Mouse (Mus musculus) urinary bladder, postnatal 4 days (tissue): ENCODE data around the gene Snrnp70.

Experiments
- DNase-seq, 2 experiments: peaks; one replicate each; pipeline ENCODE4 v3.0.0; 2021 to 2022; ENCODE audit warnings: low spot score in 2 of 2

Gene Snrnp70

DNA sequence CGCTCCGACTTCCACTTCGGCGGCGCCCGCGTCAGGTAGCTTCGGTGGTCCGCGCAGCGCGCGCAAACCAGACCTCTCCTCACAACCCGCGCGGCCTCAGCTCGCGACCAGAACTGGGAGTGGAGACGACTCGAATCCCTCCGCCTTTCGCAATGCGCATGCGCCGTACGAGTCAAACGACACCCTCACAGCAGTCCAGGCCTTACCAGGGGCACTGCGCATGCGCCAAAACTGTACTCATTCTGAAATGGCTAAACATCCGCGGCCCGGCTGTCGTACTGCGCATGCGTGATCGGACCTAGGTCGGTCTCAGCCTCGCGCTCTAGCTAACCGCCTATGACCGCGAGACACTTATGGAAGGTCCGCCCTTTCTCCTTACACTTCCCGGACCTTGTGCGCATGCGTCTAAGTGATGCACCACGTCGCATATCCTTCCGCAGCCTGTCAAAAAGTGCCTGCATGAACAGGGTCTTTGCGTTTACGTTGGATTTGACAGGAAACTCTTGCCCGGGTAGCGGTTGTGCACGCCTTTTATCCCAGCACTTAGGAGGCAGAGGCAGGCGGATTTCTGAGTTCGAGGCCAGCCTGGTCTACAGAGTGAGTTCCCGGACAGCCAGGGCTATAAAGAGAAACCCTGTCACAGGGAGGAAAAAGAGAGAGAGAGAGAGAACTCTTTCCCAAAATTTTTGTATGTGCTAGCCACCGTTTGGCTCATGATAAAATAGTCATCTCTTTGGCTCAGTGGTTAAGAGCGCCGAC is at the start of gene Snrnp70:
Gene Snrnp70, minus strand, starts transcription at position 165 of the 759 bp plus-strand sequence.
- peak; percentile 100 for DNase-seq

DNA sequence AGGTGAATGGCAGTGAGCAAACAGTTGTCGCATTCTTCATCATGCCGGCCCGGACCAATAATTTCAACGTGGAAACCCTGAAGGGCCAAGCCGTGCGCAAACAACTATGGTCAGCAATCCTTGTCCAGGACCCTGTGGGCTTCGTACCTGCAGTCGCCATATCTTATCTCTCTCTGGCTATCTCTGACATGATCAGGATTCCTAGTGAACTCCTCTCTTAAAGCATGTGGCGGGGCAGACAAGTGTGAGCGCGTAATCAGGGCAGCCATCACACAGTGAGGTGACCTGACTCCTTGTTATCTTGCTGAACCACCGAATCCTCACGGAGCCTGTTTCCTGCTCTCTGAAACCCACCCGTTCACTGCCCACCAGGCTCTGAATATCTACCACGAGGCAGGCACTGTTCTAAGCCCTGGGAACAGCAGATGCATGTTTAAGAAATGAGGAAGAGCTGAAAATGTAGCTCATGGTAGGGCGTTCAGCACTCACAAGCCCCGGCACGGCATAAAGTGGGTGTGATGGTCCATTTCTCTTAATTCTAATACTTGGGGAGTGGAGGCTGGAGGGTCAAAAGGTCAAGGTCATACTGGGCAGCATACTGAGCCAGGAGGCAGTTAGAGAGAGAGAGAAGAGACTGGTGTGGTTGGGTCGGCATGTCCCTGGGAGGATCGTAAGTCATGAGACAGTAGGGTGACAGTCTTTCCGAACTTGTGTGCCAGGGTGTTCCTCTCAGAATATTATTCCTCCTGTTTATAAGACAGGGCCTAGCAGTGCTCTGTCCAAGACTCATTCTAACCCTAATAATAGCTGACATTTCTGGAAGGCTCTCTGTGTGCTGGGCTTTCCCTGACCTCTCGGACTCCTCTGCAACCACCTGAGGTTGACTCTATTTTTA is 48.2 kb upstream of the Snrnp70 start:
- no peak for DNase-seq

- DNase-seq, result no peak
Measured at GRCm38 (mm10) chr7:45437521-45438276, 42.2 kb upstream of the Snrnp70 start, which contains the start of gene Ruvbl2. Ruvbl2 (minus strand) TSS chr7:45438096.

- no peak for DNase-seq
Measured at GRCm38 (mm10) chr7:45437046-45437445, 41.5 kb upstream of the Snrnp70 start.

- DNase-seq, result no peak
Measured at GRCm38 (mm10) chr7:45436444-45436843, 40.9 kb upstream of the Snrnp70 start.

GRCm38 (mm10) chr7:45435038-45435437 is 39.5 kb upstream of the Snrnp70 start:
- no peak for DNase-seq

- DNase-seq, result peak; percentile 100
Measured at GRCm38 (mm10) chr7:45434203-45435015, 38.9 kb upstream of the Snrnp70 start, which contains the start of gene Gys1. Gys1 (plus strand) TSS chr7:45434844.

DNA sequence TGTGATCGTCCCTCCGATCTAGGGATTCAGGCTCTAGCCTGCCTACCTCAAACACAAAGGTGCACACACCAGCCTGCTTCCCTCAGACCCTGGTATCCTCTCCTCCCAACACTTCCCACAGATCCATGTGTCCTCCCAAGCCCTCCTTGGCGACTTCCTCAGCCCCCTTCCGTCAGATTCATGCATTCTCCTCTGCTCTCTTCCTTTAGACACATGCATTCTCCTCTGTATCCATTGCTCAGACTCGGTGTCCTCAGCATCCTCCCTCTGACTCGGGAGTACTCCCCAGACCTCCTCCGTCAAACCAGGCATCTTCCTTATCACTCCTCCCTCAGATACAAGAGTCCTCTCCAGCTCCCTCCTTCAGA is 38.3 kb upstream of the Snrnp70 start:
- DNase-seq, result no peak

- no peak for DNase-seq
Measured at GRCm38 (mm10) chr7:45426556-45426955, 31.0 kb upstream of the Snrnp70 start.

DNA sequence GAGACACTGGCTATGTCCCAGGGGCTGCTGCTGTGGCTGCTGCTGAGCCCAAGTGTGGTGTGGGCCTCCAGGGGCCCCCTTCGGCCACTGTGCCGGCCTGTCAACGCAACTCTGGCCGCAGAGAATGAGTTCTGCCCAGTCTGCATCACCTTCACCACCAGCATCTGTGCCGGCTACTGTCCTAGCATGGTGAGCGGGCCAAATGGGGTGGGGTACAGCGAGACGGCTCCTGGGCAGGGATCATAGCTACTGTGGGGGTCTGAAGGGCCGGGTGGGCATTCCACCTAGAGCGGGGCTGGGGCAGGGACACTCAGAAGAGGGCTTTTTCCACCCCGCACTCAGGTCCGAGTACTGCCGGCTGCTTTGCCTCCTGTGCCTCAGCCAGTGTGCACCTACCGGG is 25.7 kb upstream of the Snrnp70 start:
- peak in 1 of 2 experiments; percentile 58 for DNase-seq

DNA sequence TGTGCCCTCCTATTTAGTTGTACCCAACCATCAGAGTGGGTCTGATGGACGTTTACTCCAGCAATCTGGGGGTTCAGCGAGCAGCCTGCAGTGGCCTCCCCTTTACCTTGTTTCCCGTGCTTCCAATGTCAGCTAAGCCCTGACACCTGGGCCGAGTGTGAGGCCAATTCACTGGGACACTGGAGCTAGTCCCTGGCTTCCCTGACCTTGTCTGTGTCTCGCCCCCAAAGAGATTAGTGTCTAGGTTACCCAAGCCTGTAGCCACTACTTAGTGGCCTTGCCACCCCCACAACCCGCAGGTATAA is 25.0 kb upstream of the Snrnp70 start, which contains the start of gene Lhb:
Gene Lhb, plus strand, starts transcription at position 206 of the 305 bp plus-strand sequence.
- DNase-seq, result peak in 1 of 2 experiments; percentile 49

- no peak for DNase-seq
Measured at GRCm38 (mm10) chr7:45419859-45420614, 24.5 kb upstream of the Snrnp70 start.

GRCm38 (mm10) chr7:45417962-45418492 is 22.5 kb upstream of the Snrnp70 start:
- peak in 1 of 2 experiments; percentile 50 for DNase-seq

- peak in 1 of 2 experiments; percentile 56 for DNase-seq
Measured at GRCm38 (mm10) chr7:45415636-45416035, 20.1 kb upstream of the Snrnp70 start.

GRCm38 (mm10) chr7:45414740-45415224 is 19.2 kb upstream of the Snrnp70 start:
- DNase-seq, result no peak

- peak in 1 of 2 experiments; percentile 70 for DNase-seq
Measured at GRCm38 (mm10) chr7:45413864-45414739, 18.6 kb upstream of the Snrnp70 start.

DNA sequence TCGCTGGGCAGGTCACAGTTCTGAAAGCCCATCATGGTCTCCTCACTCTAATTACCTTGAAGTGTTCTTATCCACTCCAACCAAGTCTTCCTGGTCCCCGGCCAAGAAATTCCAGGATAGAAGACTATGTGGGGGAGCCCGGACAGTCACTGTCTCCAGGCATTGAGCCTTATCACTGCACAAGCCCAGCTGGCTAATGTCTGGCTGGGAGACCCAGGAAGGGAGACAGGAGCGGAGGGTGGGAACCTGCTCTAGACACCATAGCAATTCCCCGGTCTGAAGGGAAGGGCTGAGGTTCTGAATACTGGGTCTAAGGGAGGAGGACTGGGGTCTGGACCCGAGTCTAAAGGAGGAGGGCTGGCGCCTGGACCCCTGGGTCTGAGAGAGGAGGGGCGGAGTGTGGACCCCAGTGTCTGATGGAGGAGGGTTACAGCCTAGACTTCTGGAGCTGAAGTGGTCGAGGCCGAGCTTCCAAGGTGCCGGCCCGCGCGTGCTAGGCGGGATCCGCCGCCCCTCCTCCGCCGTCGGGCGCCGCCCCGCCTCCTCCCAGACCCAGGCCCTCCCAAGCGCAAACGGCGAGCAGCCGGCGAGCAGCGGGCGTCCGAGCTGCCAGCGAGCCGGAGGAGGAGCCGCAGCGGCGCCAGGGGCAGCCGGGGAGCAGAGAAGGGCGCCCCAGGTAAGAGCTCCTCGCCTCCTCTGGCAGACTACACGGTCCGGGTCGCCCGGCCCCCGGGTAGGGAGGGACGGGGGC is 17.7 kb upstream of the Snrnp70 start, which contains the start of gene Ntf5:
Gene Ntf5, plus strand, starts transcription at position 583 of the 751 bp plus-strand sequence.
- peak; percentile 60 to 70 for DNase-seq

DNA sequence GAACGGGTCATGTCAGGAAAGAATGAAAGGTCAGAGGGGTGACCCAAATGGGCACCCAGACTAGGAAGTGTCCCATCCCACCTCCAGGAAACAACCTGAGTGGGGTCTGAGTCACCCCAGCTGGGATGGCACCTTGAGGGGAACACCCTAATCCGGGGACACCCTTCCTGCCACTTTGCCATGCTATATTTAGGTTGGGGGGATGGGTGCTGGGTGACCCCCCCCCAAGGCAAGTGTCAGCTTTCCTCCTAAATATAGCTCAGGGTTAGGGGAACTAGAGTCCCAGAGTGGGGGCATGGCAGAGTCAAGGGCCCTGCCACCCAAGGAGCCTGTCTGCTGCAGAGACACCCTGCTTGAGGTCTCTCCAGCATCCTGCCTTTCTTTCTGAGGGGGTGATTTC is 16.9 kb upstream of the Snrnp70 start:
- DNase-seq, result peak in 1 of 2 experiments; percentile 49
